Mouse (Mus musculus): ENCODE data around the gene Cand2.

The Cand2 gene

DNA sequence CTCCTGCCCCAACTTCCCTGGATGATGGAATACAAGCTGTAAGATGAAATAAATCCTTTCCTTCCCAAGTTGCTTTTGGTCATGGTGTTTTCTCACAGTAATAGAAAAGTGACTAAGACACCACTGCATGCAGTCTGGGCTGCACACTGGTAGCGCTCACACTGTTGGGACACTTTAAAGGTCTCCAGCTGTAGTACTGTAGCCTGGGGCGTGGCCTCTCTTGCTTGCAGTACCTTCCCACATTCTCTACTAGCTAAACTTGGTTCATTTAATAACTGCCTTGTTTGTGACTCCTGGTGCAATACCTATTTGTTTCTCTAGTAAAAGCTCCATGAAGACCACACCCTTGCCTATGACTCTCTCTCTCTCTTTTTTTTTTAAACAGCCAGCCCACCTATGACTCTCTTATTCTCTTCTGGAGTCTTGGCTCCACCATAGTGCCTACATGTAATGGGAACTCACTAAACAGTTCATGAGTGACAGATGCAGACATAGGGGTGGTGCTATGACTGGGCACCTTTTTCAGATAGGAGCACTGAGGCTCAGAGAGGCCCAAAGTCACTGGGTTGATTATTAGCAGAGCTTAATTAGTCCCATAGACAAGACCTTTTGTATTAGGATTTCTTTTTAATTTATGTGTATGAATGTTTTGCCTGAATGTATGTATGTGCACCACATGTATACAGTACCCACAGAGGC is 58.0 kb downstream of the Cand2 start:
- DNase-seq, result no peak

GRCm38 (mm10) chr6:115833861-115834260 is 59.5 kb downstream of the Cand2 start:
- DNase-seq, result no peak

DNA sequence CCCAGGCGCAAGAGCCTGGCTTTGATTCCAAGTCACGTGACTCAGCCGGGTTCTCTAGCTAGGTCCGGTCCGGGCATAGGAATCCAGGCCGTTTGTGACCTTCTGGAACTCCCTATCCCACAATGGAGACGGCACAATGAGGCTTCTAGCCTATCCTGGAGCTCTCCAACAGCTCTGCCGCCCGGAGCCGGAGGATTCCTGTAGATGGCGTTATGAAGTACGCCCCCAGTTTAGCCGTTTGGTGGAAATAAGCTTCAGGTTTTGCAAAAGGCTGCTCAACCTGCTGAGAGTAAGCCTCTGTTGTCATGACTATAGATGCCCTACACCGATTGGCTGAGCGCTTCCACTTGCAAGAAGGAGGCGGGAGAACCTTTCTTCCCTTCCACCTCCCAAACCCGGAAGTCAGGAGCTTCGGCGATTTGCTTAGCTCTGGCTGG is 63.8 kb downstream of the Cand2 start, which contains the start of gene Efcab12:
Efcab12 (minus strand) TSS at position 252 of the 437 bp plus-strand sequence.
- peak; percentile 71 to 72 for DNase-seq

GRCm38 (mm10) chr6:115838745-115839144 is 64.4 kb downstream of the Cand2 start:
- no peak for DNase-seq

DNA sequence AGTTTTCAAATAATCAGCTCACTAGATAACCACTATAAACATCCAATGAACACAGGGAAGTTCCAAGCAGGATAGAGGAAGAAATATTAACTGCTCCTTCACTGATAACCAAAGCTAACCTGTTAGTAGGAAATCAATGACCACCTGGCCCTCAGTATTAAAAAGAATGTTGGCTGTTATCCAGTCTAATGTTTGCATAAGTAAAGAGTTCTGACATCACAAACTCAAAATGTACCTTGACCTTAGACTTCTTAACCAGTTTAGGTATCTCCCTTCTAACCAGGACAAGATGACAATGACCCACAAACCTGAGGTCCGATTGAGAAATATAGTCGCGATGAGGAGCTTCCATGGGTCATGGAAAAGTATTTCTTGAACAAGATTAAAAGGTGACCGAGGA is 70.7 kb downstream of the Cand2 start:
- DNase-seq, result no peak

- peak; percentile 55 to 64 for DNase-seq
These were observed 72.5 kb downstream of the Cand2 start for GRCm38 (mm10) chr6:115846640-115847411.

DNA sequence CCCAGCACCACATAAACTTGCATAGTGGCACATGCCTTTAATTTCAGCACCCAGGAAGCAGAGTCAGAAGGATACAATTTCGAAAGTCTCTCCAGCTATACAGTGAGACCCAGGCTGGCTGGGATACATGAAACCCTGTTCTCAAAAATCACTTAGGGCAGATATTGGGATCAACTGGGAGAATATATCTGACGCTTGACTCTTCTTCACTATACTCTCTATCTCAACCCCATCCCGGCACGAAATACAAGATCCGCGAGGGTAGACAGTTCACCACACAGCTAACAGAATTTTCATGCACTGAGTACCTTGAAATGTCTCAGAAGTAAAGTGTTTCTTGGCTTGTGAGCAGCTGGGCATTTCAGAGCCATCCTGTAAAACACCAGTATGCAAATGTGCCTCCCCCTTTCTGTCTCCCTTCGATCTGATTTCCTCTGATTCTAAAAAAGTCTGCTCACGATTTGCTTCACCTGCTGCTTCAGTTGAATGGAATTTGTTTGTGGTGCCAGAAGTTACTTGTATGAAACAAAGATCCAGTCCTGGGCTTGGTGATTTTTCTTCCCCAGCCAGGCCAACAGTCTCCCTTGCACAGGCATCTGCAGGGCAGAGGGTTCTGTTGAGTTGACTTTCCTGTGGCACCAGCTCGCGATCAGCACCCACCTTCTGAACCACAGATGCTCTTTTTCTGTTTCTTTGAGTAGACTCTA is 74.4 kb downstream of the Cand2 start:
- DNase-seq, result no peak

- DNase-seq, result no peak
These were observed 78.2 kb downstream of the Cand2 start for GRCm38 (mm10) chr6:115852446-115853090.

- DNase-seq, result peak; percentile 95 to 98
These were observed 78.9 kb downstream of the Cand2 start, which contains the start of the genes Mbd4 and Ift122 for GRCm38 (mm10) chr6:115853091-115853813. Mbd4 (minus strand) TSS chr6:115853371. Ift122 (plus strand) TSS chr6:115853470.

- DNase-seq, result no peak
These were observed 79.6 kb downstream of the Cand2 start for GRCm38 (mm10) chr6:115853985-115854384.

GRCm38 (mm10) chr6:115854432-115854831 is 80.1 kb downstream of the Cand2 start:
- DNase-seq, result no peak
